16 mouse cellular contexts compared by ENCODE assay signal in the genomic region with DNA sequence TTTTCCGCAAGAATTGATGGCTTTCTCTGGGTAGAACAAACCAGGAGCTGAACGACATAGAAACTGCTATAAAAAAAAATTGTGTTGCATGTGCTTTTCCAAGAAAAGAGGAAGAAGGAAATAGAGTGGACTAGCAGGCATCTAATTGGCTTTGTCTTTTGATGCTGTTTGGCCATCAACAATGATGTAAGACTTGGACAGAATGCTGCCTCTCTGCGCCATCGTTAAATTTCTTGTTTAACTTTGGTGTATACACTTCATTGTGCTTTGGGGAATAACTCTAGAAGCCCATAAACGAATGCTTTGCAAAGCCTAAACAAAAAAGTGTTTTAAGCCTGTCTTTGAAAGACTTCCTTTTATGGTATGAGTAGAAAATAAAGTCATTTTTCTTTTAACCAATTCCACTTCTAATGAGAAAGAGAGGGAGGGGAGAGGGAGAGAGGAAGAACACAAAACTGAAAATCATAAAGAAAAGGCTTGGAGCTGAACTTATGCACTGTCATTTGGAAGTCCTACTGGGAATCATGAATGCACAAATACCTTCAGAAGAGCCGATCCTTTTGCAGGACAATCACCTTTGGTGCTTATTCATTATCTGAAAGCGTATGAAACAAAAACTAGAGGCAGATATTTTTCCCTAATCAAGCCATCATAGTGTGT. TPM values are rescaled to one million over a fixed set of nuclear protein-coding genes. Genes with fewer than 3 reads are reported as not detected.
"Had no signal": no experiment of that assay in that cellular context is flagged by ENCODE, and none has a peak within 500 bp of the region (broad histone marks: within the 10 kb centered on the region; RNA-seq: fewer than 3 reads in every experiment).

No protein-coding gene starts in this region.

- H3K27me3 ChIP-seq: megakaryocyte, embryonic 14.5 days; midbrain, embryonic 15.5 days; neural tube, embryonic 12.5 days; stomach, embryonic 15.5 days had no signal

- H3K36me3 ChIP-seq: midbrain, embryonic 15.5 days; neural tube, embryonic 12.5 days; stomach, embryonic 15.5 days had no signal

- H3K4me1 ChIP-seq: megakaryocyte, embryonic 14.5 days; neural tube, embryonic 12.5 days; stomach, embryonic 15.5 days had no signal

- H3K4me3 ChIP-seq: left cerebral cortex, adult 2 months; megakaryocyte, embryonic 14.5 days; midbrain, embryonic 15.5 days; neural tube, embryonic 12.5 days; stomach, embryonic 15.5 days had no signal

- ATAC-seq: intestine, postnatal 0 days; midbrain, embryonic 15.5 days had no signal

- H3K27ac ChIP-seq: left cerebral cortex, adult 2 months; liver, embryonic 14.5 days; midbrain, embryonic 15.5 days; neural tube, embryonic 12.5 days had no signal

- H3K9ac ChIP-seq: liver, embryonic 14.5 days; midbrain, embryonic 15.5 days; neural tube, embryonic 12.5 days; stomach, embryonic 15.5 days had no signal

- H3K9me3 ChIP-seq: megakaryocyte, embryonic 14.5 days; midbrain, embryonic 15.5 days; neural tube, embryonic 12.5 days; stomach, embryonic 15.5 days had no signal

- DNase-seq: kidney, adult 8-10 months; kidney, postnatal 25 days; right cerebral cortex, postnatal 14 days; thymus, postnatal 4 days had no signal

- H3K4me2 ChIP-seq: midbrain, embryonic 11.5 days; midbrain, embryonic 15.5 days; neural tube, embryonic 12.5 days; stomach, embryonic 15.5 days had no signal

RNA-seq across cellular contexts. Expression of gene Ccdc110, which starts 28.7 kb away (rescaled TPM):
- polyA plus RNA-seq: intestine, postnatal 0 days; kidney, embryonic 16.5 days; limb, embryonic 11.5 days; liver, adult 2 months; liver, embryonic 14.5 days; midbrain, embryonic 11.5 days; spleen, adult 2 months; stomach, embryonic 15.5 days had no signal
